Mouse (Mus musculus): ENCODE measurements around the gene Tma7. TPM values are rescaled to one million over a fixed set of nuclear protein-coding genes. Genes with fewer than 3 reads are reported as not detected.

Tma7 gene
- total and polyA plus RNA-seq, 3 experiments, result 366 to 400 TPM; not detected in 1

GRCm38 (mm10) chr9:109113331-109113730, 30.9 kb upstream of the Tma7 start:
- H3K9ac ChIP-seq (ENCODE audit: control insufficient read depth, low read depth, low read length, poor library complexity, severe bottlenecking), result no peak overlapping the region
- no peaks in the 10 kb centered on the region for H3K9me3 ChIP-seq (replicated peaks; ENCODE audit: insufficient read depth, low read length)
- H3K27me3 ChIP-seq (ENCODE audit: control insufficient read depth in 1 of 2, insufficient read depth in 2 of 2, low read length in 2 of 2), result no peaks in the 10 kb centered on the region; a peak in 1 of 4 replicates
- H3K4me1 ChIP-seq (ENCODE audit: control insufficient read depth in 1 of 2, insufficient read depth in 2 of 2, low read length in 2 of 2), result no peaks in the 10 kb centered on the region
- no peak overlapping the region for H3K4me3 ChIP-seq (ENCODE audit: control insufficient read depth in 1 of 2, insufficient read depth in 1 of 2, low read depth in 2 of 2, low read length in 2 of 2)
- TF ChIP-seq RCOR1 (IDR thresholded peaks at IDR 0.05; ENCODE audit: low read depth, low read length) (no peak), POLR2AphosphoS2 (IDR thresholded peaks at IDR 0.05; ENCODE audit: low read length) (no peak), MAZ (IDR thresholded peaks at IDR 0.05; ENCODE audit: low read depth, low read length) (no peak), SIN3A (IDR thresholded peaks at IDR 0.05; ENCODE audit: low read length) (no peak), ELF1 (IDR thresholded peaks at IDR 0.05; ENCODE audit: low read depth, low read length) (no peak), MAFK (IDR thresholded peaks at IDR 0.05; ENCODE audit: borderline replicate concordance, low read depth, low read length) (no peak), USF1 (IDR thresholded peaks at IDR 0.05; ENCODE audit: low read depth, low read length) (no peak), CHD1 (IDR thresholded peaks at IDR 0.05; ENCODE audit: low read depth, low read length) (no peak), MYB (IDR thresholded peaks at IDR 0.05; ENCODE audit: low read depth, low read length) (no peak), USF2 (IDR thresholded peaks at IDR 0.05; ENCODE audit: borderline replicate concordance in 1 of 2, insufficient read depth in 1 of 2, low read depth in 1 of 2, low read length in 2 of 2) (no peak), TBP (IDR thresholded peaks at IDR 0.05; ENCODE audit: low read depth, low read length) (no peak), HCFC1 (IDR thresholded peaks at IDR 0.05; ENCODE audit: low read depth, low read length) (no peak), RAD21 (IDR thresholded peaks at IDR 0.05; ENCODE audit: low read depth, low read length) (no peak), GABPA (IDR thresholded peaks at IDR 0.05; ENCODE audit: low read depth, low read length) (no peak)
- no peaks in the 10 kb centered on the region for H3K79me2 ChIP-seq (ENCODE audit: control insufficient read depth, insufficient read depth, low read length, poor library complexity)
- H3K27ac ChIP-seq (ENCODE audit: control insufficient read depth, low read depth, low read length), result no peak overlapping the region
- no peak for DNase-seq (ENCODE audit: low read depth, low spot score)
- no peaks in the 10 kb centered on the region for H3K36me3 ChIP-seq (ENCODE audit: control insufficient read depth in 1 of 2, insufficient read depth in 2 of 2, low read length in 2 of 2)

GRCm38 (mm10) chr9:109111591-109111990, 29.2 kb upstream of the Tma7 start:
- no peaks in the 10 kb centered on the region for H3K4me1 ChIP-seq (ENCODE audit: control insufficient read depth in 1 of 2, insufficient read depth in 2 of 2, low read length in 2 of 2)
- no peaks in the 10 kb centered on the region for H3K79me2 ChIP-seq (ENCODE audit: control insufficient read depth, insufficient read depth, low read length, poor library complexity)
- H3K9ac ChIP-seq (ENCODE audit: control insufficient read depth, low read depth, low read length, poor library complexity, severe bottlenecking), result no peak overlapping the region
- H3K27ac ChIP-seq (ENCODE audit: control insufficient read depth, low read depth, low read length), result no peak overlapping the region
- TF ChIP-seq RCOR1 (IDR thresholded peaks at IDR 0.05; ENCODE audit: low read depth, low read length) (no peak), USF2 (IDR thresholded peaks at IDR 0.05; ENCODE audit: borderline replicate concordance in 1 of 2, insufficient read depth in 1 of 2, low read depth in 1 of 2, low read length in 2 of 2) (no peak), TAL1 (IDR thresholded peaks at IDR 0.05; ENCODE audit: low read length) (no peak), NELFE (IDR thresholded peaks at IDR 0.05; ENCODE audit: low read depth, low read length) (no peak), USF1 (IDR thresholded peaks at IDR 0.05; ENCODE audit: low read depth, low read length) (no peak), POLR2AphosphoS2 (IDR thresholded peaks at IDR 0.05; ENCODE audit: low read length) (no peak), MEF2A (IDR thresholded peaks at IDR 0.05; ENCODE audit: extremely low read depth, insufficient replicate concordance, low read depth, low read length, poor library complexity, severe bottlenecking) (no peak), KAT2A (conservative IDR thresholded peaks at IDR 0.05; ENCODE audit: low read depth, low read length) (no peak), MYB (IDR thresholded peaks at IDR 0.05; ENCODE audit: low read depth, low read length) (no peak), MXI1 (IDR thresholded peaks at IDR 0.05; ENCODE audit: low read depth, low read length) (no peak), ZKSCAN1 (IDR thresholded peaks at IDR 0.05; ENCODE audit: low read depth, low read length) (no peak), POLR2A (IDR thresholded peaks at IDR 0.05; ENCODE audit: control insufficient read depth in 1 of 2, insufficient read depth in 1 of 2, low read depth in 1 of 2, low read length in 2 of 2, poor library complexity in 1 of 2) (no peak), BHLHE40 (IDR thresholded peaks at IDR 0.05; ENCODE audit: borderline replicate concordance, low read depth, low read length) (no peak), CHD1 (IDR thresholded peaks at IDR 0.05; ENCODE audit: low read depth, low read length) (no peak), TBP (IDR thresholded peaks at IDR 0.05; ENCODE audit: low read depth, low read length) (no peak), E2F4 (IDR thresholded peaks at IDR 0.05; ENCODE audit: borderline replicate concordance, low read depth, low read length) (no peak), ZNF384 (IDR thresholded peaks at IDR 0.05; ENCODE audit: low read depth, low read length) (no peak)
- H3K4me3 ChIP-seq (ENCODE audit: control insufficient read depth in 1 of 2, insufficient read depth in 1 of 2, low read depth in 2 of 2, low read length in 2 of 2), result no peak overlapping the region
- DNase-seq (ENCODE audit: low read depth, low spot score), result no peak
- no peaks in the 10 kb centered on the region for H3K36me3 ChIP-seq (ENCODE audit: control insufficient read depth in 1 of 2, insufficient read depth in 2 of 2, low read length in 2 of 2)
- no peaks in the 10 kb centered on the region for H3K9me3 ChIP-seq (replicated peaks; ENCODE audit: insufficient read depth, low read length)
- H3K27me3 ChIP-seq (ENCODE audit: control insufficient read depth in 1 of 2, insufficient read depth in 2 of 2, low read length in 2 of 2), result no peaks in the 10 kb centered on the region; a peak in 1 of 4 replicates

All from MEL (cell line).